Mouse (Mus musculus): ENCODE measurements around the gene Alg14. TPM values are rescaled to one million over a fixed set of nuclear protein-coding genes. Genes with fewer than 3 reads are reported as not detected.
A peak's percentile ranks its signal among the peaks of the same experiment; 100 is the strongest.

Alg14 gene
- polyA plus RNA-seq, 1 experiment from 2014 or later = 34.1 TPM

GRCm38 (mm10) chr3:121282998-121283397 lies 8.6 kb upstream of the Alg14 start, which contains the start of gene Tmem56:
Gene Tmem56 (minus strand): TSS chr3:121283098.
- Histone ChIP-seq H3K4me2 (no peak within 1 kb of the TSS), H3K9me3 (replicated peaks) (no peaks in the 10 kb centered on the region), H3K36me3 (no peaks in the 10 kb centered on the region), H3K27ac (no peak within 1 kb of the TSS), H3K27me3 (no peaks in the 10 kb centered on the region), H3K4me3 (no peak within 1 kb of the TSS), H3K4me1 (replicated peaks) (no peaks in the 10 kb centered on the region), H3K9ac (no peak within 1 kb of the TSS)
- ATAC-seq (replicated peaks; ENCODE audit: insufficient number of reproducible peaks, insufficient read depth, low FRiP score, low read depth) = no peak
- 80% methylated on average over 4 of the region's 4 CpGs for WGBS

- Histone ChIP-seq H3K36me3 (no peaks in the 10 kb centered on the region), H3K4me3 (no peak overlapping the region), H3K27me3 (no peaks in the 10 kb centered on the region), H3K9ac (no peak overlapping the region), H3K4me1 (replicated peaks) (no peaks in the 10 kb centered on the region), H3K9me3 (replicated peaks) (no peaks in the 10 kb centered on the region), H3K27ac (no peak overlapping the region), H3K4me2 (no peak overlapping the region)
- 90% methylated on average over 6 of the region's 6 CpGs for WGBS
- ATAC-seq (replicated peaks; ENCODE audit: insufficient number of reproducible peaks, insufficient read depth, low FRiP score, low read depth) = no peak
Measured at GRCm38 (mm10) chr3:121285219-121285618, 6.4 kb upstream of the Alg14 start.

- peaks cover 5% of the 10 kb centered on the region for H3K4me1 ChIP-seq (replicated peaks)
- 87% methylated on average over 2 of the region's 2 CpGs for WGBS
- no peak overlapping the region for H3K4me2 ChIP-seq
- no peaks in the 10 kb centered on the region for H3K36me3 ChIP-seq
- H3K4me3 ChIP-seq = no peak overlapping the region
- no peaks in the 10 kb centered on the region for H3K27me3 ChIP-seq
- H3K9ac ChIP-seq = no peak overlapping the region
- no peak for ATAC-seq (replicated peaks; ENCODE audit: insufficient number of reproducible peaks, insufficient read depth, low FRiP score, low read depth)
- no peaks in the 10 kb centered on the region for H3K9me3 ChIP-seq (replicated peaks)
- H3K27ac ChIP-seq = no peak overlapping the region
Measured at GRCm38 (mm10) chr3:121287151-121287550, 4.4 kb upstream of the Alg14 start.

GRCm38 (mm10) chr3:121290681-121291080 lies 892 bp upstream of the Alg14 start:
- no peak for ATAC-seq (replicated peaks; ENCODE audit: insufficient number of reproducible peaks, insufficient read depth, low FRiP score, low read depth)
- Histone ChIP-seq H3K36me3 (no peaks in the 10 kb centered on the region), H3K9ac (peak overlapping the region; percentile 76), H3K27me3 (no peaks in the 10 kb centered on the region), H3K27ac (peak overlapping the region; percentile 98), H3K4me1 (replicated peaks) (peaks cover 5% of the 10 kb centered on the region), H3K4me3 (peak overlapping the region; percentile 80), H3K4me2 (peak overlapping the region; percentile 67), H3K9me3 (replicated peaks) (no peaks in the 10 kb centered on the region)
- WGBS = 59% methylated on average over 8 of the region's 8 CpGs

GRCm38 (mm10) chr3:121291225-121291559 lies 381 bp upstream of the Alg14 start:
- H3K27me3 ChIP-seq = no peaks in the 10 kb centered on the region
- peak overlapping the region; percentile 98 for H3K27ac ChIP-seq
- H3K4me1 ChIP-seq (replicated peaks) = peaks cover 5% of the 10 kb centered on the region
- 1% methylated on average over 7 of the region's 7 CpGs for WGBS
- peak overlapping the region; percentile 67 for H3K4me2 ChIP-seq
- no peaks in the 10 kb centered on the region for H3K9me3 ChIP-seq (replicated peaks)
- peak overlapping the region; percentile 76 for H3K9ac ChIP-seq
- ATAC-seq (replicated peaks; ENCODE audit: insufficient number of reproducible peaks, insufficient read depth, low FRiP score, low read depth) = 0 out of 2 replicates have a peak, but pooled peaks have one; percentile 1
- H3K36me3 ChIP-seq = no peaks in the 10 kb centered on the region
- peak overlapping the region; percentile 80 for H3K4me3 ChIP-seq

- WGBS = 72% methylated on average over 2 of the region's 2 CpGs
- no peaks in the 10 kb centered on the region; the same call in 1 of the 2 replicates for H3K36me3 ChIP-seq
- H3K27me3 ChIP-seq = no peaks in the 10 kb centered on the region
Measured at GRCm38 (mm10) chr3:121294200-121294599, 2.6 kb downstream of the Alg14 start.

GRCm38 (mm10) chr3:121306641-121307040 lies 15.1 kb downstream of the Alg14 start:
- no peak for ATAC-seq (replicated peaks; ENCODE audit: insufficient number of reproducible peaks, insufficient read depth, low FRiP score, low read depth)
- no peaks in the 10 kb centered on the region for H3K9me3 ChIP-seq (replicated peaks)
- H3K4me2 ChIP-seq = no peak overlapping the region
- no peak overlapping the region for H3K27ac ChIP-seq
- H3K4me3 ChIP-seq = no peak overlapping the region
- 88% methylated on average over 7 of the region's 7 CpGs for WGBS
- no peaks in the 10 kb centered on the region for H3K27me3 ChIP-seq
- H3K4me1 ChIP-seq (replicated peaks) = no peaks in the 10 kb centered on the region
- H3K36me3 ChIP-seq = no peaks in the 10 kb centered on the region
- H3K9ac ChIP-seq = no peak overlapping the region

More at GRCm38 (mm10) chr3:121294200-121294599, 2.6 kb downstream of the Alg14 start:
- H3K9me3 ChIP-seq (replicated peaks) = no peaks in the 10 kb centered on the region
- no peak for ATAC-seq (replicated peaks; ENCODE audit: insufficient number of reproducible peaks, insufficient read depth, low FRiP score, low read depth)
- H3K9ac ChIP-seq = no peak overlapping the region
- H3K4me3 ChIP-seq = no peak overlapping the region
- no peak overlapping the region for H3K27ac ChIP-seq
- H3K4me2 ChIP-seq = no peak overlapping the region
- peaks cover 5% of the 10 kb centered on the region for H3K4me1 ChIP-seq (replicated peaks)

GRCm38 (mm10) chr3:121307532-121308234 lies 16.1 kb downstream of the Alg14 start:
- Histone ChIP-seq H3K9me3 (replicated peaks) (no peaks in the 10 kb centered on the region), H3K27ac (no peak overlapping the region), H3K4me1 (replicated peaks) (no peaks in the 10 kb centered on the region), H3K9ac (no peak overlapping the region), H3K4me2 (no peak overlapping the region), H3K4me3 (no peak overlapping the region), H3K36me3 (no peaks in the 10 kb centered on the region), H3K27me3 (no peaks in the 10 kb centered on the region)
- WGBS = 68% methylated on average over 7 of the region's 7 CpGs
- ATAC-seq (replicated peaks; ENCODE audit: insufficient number of reproducible peaks, insufficient read depth, low FRiP score, low read depth) = no peak

GRCm38 (mm10) chr3:121308935-121309334 lies 17.4 kb downstream of the Alg14 start:
- 81% methylated on average over 5 of the region's 5 CpGs for WGBS
- Histone ChIP-seq H3K4me3 (no peak overlapping the region), H3K4me2 (no peak overlapping the region), H3K36me3 (no peaks in the 10 kb centered on the region), H3K4me1 (replicated peaks) (no peaks in the 10 kb centered on the region), H3K9me3 (replicated peaks) (no peaks in the 10 kb centered on the region), H3K27ac (no peak overlapping the region), H3K9ac (no peak overlapping the region), H3K27me3 (no peaks in the 10 kb centered on the region)
- no peak for ATAC-seq (replicated peaks; ENCODE audit: insufficient number of reproducible peaks, insufficient read depth, low FRiP score, low read depth)

- Histone ChIP-seq H3K9me3 (replicated peaks) (no peaks in the 10 kb centered on the region), H3K27ac (no peak overlapping the region), H3K36me3 (no peaks in the 10 kb centered on the region), H3K4me2 (no peak overlapping the region), H3K9ac (no peak overlapping the region), H3K4me1 (replicated peaks) (no peaks in the 10 kb centered on the region), H3K4me3 (no peak overlapping the region), H3K27me3 (no peaks in the 10 kb centered on the region)
- ATAC-seq (replicated peaks; ENCODE audit: insufficient number of reproducible peaks, insufficient read depth, low FRiP score, low read depth) = no peak
- 83% methylated on average over 4 of the region's 4 CpGs for WGBS
Measured at GRCm38 (mm10) chr3:121309429-121309828, 17.9 kb downstream of the Alg14 start.

GRCm38 (mm10) chr3:121309896-121310714 lies 18.5 kb downstream of the Alg14 start:
- Histone ChIP-seq H3K27me3 (no peaks in the 10 kb centered on the region), H3K9me3 (replicated peaks) (no peaks in the 10 kb centered on the region), H3K36me3 (no peaks in the 10 kb centered on the region), H3K4me1 (replicated peaks) (no peaks in the 10 kb centered on the region), H3K27ac (no peak overlapping the region), H3K4me2 (no peak overlapping the region), H3K9ac (no peak overlapping the region), H3K4me3 (no peak overlapping the region)
- 87% methylated on average over 16 of the region's 16 CpGs for WGBS
- no peak for ATAC-seq (replicated peaks; ENCODE audit: insufficient number of reproducible peaks, insufficient read depth, low FRiP score, low read depth)
